Mouse (Mus musculus) kidney, postnatal 4 days (tissue): ENCODE measurements around the gene Prm1.
A peak's percentile ranks its signal among the peaks of the same experiment; 100 is the strongest.
"Not testable (repeated sequence)": the region's sequence is repeated elsewhere in the genome, so short reads cannot be mapped to it uniquely, and the experiment has no call there.

Source experiments
- DNase-seq, 2 experiments: peaks; one replicate each; pipeline ENCODE4 v3.0.0; 2021; ENCODE audit warnings: mixed read lengths in 2 of 2

Gene Prm1

DNA sequence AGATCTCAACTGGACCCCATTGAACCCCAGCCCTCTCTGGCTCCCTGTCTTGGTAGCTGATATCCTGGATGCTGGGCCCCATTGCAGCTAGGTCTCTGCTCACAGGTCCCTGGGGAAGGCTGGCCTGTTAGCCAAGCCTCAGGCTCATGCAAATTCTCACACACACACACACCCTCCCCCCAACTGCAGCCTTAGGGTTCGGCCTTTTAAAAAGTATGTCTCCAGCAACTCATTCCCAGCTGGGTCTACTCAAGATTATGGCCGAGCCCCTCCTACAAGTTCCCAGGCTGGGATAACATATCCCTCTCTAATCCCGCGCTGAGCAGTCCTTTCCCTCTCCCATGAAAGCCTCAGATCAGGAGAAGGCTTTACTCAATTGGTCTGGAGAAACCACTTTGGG is 15.7 kb upstream of the Prm1 start:
- DNase-seq = peak; percentile 38 to 56

GRCm38 (mm10) chr16:10819966-10820365 is 14.3 kb upstream of the Prm1 start:
- no peak for DNase-seq

GRCm38 (mm10) chr16:10818579-10819135 is 13.0 kb upstream of the Prm1 start:
- no peak for DNase-seq

- no peak for DNase-seq
Observed at GRCm38 (mm10) chr16:10814864-10815263, 9.2 kb upstream of the Prm1 start.

- no peak for DNase-seq
Observed at GRCm38 (mm10) chr16:10813726-10814125, 8.1 kb upstream of the Prm1 start.

DNA sequence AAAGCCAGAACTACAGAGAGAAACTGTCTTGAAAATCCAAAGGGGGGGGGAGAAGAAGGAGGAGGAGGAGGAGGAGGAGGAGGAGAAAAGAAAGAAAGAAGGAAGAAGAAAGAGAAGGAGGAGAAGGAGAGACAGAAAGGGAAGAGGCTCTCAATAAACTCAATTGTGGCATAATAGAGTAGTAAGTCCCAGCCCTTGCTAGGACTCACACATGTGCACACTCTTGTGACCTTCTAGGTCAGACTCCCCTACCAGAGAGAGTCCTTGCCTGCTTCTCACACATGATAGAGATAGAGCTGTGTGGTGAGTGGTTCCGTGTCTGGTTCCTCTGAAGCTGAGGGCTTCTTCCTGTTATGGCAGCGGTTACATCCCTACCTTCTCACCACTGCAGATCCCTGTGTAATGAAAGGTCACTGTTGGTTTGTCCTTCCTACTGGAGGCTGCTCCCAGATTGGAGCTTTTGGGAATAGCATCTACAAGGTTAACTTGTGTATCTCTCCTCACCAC is 7.3 kb upstream of the Prm1 start, which contains the start of gene Gm11172:
Gene Gm11172 (plus strand): TSS at position 51 of the 507 bp plus-strand sequence.
- DNase-seq = no peak

- no peak for DNase-seq
Observed at GRCm38 (mm10) chr16:10810376-10810775, 4.7 kb upstream of the Prm1 start.

DNA sequence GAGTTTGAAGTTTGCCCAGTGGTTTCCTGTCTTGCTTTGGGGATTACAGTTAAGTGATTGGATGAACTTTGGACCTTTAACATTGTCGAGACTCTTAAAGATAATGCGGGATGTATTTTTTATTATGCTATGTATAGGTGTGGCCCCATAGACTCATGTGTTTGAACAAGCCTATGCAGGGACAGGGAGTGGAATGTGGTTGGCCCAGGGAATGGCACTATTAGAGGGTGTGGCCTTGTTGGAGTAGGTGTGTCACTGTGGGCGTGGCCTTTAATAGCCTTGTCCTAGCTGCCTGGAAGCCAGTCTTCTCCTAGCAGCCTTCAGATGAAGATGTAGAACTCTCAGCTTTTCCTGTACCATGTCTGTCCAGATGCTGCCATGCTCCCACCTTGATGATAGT is 3.2 kb downstream of the Prm1 start:
- DNase-seq = not testable (repeated sequence)

DNA sequence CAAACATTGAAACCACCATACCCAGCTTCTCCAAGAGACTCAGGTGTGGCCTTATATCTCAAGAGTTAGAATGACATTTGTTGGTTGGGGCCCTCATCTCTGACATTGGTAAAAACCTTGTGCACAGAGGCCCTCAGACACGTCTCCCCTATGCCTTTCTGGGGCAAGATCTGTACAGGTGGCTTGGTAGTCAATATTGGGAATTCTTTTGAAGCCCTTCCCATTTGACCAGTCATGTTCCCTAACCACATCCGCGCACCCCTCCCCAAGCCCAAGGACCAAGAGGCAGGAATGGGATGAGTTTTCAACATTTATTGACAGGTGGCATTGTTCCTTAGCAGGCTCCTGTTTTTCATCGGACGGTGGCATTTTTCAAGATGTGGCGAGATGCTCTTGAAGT is 9.6 kb downstream of the Prm1 start, which contains the start of gene Prm2:
Gene Prm2 (minus strand): TSS at position 101 of the 400 bp plus-strand sequence.
- DNase-seq = no peak

GRCm38 (mm10) chr16:10790702-10791101 is 14.9 kb downstream of the Prm1 start, which contains the start of gene Prm3:
Gene Prm3 (minus strand): TSS chr16:10790914.
- no peak for DNase-seq

DNA sequence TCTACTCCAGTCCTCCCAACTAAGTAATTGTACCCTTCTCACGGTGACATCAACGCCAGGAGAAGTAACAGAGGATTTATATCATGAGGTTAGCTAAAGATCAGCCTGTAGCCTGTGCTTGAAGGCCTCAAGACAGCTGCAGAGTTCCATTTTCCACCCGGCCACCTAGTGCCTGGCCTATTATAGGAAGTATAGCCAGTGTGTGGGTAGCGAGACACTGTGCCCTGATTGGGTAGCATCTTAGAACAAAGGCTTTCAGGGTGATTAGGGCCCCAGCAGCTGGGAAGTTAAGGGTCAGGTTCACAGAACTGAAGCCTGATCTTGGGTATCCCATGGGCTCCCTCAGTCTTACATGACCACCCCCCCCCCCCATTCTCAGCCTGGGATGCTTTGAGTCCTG is 16.8 kb downstream of the Prm1 start:
- DNase-seq = no peak

- DNase-seq = peak in 1 of 2 experiments; percentile 28
Observed at GRCm38 (mm10) chr16:10788271-10788670, 17.4 kb downstream of the Prm1 start, which contains the start of gene Tnp2. Gene Tnp2 (minus strand): TSS chr16:10788660.

DNA sequence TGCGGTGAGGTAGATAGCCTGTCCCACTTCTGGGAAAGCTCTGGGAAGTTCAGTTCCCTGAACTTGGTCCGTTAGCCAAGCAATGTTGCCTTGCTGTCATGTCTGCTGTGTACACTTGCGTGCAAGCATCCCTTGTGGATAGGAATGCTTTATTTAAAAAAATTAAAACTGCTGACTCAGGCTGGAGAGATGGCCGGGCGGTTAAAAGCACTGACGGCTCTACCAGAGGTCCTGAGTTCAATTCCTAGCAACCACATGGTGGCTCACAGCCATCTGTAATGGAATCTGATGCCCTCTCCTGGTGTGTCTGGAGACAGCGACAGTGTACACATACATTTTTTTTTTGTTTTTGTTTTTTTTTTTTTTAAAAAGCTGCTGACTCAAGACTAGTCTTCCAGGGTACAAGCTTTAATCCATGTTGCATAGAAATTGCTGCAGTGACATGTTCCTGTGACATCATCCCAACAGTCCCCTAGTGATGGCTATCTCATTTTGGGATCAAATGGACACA is 18.0 kb downstream of the Prm1 start:
- no peak for DNase-seq

- no peak for DNase-seq
Observed at GRCm38 (mm10) chr16:10786782-10787547, 18.7 kb downstream of the Prm1 start.

GRCm38 (mm10) chr16:10786288-10786687 is 19.4 kb downstream of the Prm1 start:
- DNase-seq = peak; percentile 85 to 92

DNA sequence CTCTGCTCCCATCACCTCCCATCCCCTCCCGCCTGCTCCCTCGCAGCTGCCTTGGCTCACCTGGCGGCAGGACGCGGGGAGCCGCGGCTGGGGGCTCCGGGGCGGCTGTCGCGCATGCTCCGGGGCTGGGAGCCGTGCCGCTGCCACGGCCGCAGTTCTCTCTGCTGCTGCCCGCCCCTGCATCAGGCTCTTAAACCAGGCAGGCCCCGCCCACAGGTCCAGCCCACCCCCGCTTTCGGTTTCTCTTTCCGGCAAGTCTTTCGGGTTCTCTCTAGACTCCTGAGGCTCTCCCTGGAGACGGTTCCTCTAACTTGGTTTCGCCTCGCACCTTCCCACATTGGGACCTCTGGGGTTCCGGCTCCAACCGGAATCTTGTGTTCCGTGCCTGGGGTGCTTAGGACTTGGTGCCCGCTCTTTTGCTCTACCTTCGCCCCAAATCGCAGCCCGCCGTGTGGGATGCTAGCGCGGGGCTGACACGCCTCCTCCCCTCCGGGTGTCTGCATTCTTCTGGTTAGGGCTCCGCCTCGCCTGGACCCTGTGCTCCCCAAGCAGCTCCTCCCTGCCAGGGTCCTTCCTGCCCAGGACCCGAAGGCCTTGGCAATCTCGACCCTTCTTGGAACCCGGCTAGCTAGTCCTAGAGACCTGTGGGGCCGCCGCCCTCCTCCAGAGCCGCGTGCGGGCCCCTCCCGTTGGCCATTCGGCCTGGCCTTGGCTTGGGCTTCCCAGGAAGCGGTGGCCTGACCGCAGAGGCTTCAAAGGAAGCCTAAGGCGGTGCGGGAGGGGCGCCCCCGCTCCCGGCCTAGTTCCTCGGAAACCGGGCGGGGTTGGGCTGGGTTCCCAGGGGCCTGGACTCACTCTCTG is 20.0 kb downstream of the Prm1 start, which contains the start of gene Socs1:
Gene Socs1 (minus strand): TSS at position 166 of the 861 bp plus-strand sequence.
- peak; percentile 94 to 97 for DNase-seq

GRCm38 (mm10) chr16:10784793-10785370 is 20.8 kb downstream of the Prm1 start:
- DNase-seq = peak; percentile 97

DNA sequence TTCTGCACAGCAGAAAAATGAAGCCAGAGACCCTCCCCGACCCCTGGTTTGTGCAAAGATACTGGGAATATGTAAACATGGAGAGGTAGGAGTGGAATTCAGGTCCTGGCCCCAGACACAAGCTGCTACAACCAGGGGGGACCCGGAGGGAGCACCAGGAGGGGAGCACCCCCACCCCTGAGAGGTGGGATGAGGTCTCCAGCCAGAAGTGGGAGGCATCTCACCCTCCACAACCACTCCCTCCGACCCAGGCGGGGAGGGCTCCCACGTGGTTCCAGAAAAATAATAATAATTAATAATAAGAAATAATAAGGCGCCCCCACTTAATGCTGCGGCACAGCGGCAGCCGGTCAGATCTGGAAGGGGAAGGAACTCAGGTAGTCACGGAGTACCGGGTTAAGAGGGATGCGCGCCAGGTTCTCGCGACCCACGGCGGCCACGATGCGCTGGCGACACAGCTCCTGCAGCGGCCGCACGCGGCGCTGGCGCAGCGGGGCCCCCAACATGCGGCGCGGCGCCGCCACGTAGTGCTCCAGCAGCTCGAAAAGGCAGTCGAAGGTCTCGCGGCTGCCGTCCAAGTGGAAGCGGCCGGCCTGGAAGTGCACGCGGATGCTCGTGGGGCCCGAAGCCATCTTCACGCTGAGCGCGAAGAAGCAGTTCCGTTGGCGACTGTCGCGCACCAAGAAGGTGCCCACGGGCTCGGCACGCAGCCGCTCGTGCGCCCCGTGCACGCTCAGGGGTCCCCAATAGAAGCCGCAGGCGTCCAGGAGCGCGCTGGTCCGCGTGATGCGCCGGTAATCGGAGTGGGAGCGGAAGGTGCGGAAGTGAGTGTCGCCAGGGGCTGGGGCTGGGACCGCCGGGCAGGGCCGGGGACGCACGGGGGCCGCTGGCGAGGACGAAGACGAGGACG is 21.5 kb downstream of the Prm1 start:
- peak; percentile 64 to 78 for DNase-seq

DNA sequence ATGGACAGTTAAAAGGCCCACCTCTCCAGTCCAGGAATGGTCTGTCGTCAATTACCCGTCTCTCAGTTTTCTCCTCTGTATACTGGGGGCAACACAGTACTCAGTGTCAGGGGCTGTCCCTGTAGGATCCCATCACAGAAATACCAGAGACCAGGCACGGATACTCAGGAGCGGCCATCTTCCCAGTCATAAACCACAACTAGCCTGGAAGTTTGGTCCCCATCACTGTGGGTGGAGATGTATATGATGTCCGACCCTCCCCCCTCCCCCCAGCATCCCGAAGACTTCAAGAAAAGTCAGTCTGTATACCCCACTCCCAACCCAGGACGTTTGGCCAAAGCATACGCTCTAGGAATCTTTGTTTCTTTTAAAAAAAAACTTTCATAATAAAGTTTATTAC is 22.2 kb downstream of the Prm1 start:
- DNase-seq = no peak

DNA sequence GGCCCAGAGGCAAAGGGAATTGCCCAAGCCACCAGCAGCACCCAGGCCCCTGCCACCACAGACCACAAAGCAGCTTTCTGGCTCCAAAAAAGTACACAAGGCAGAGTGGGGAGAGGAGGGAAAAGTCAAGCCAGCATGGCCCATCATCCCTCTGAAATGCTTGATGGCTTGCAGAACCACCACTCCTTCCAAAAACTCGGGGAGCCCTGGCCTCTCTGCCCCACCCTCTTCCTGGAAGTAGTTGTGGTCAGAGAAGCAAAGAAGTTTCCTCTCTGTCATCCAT is 22.5 kb downstream of the Prm1 start:
- DNase-seq = no peak

DNA sequence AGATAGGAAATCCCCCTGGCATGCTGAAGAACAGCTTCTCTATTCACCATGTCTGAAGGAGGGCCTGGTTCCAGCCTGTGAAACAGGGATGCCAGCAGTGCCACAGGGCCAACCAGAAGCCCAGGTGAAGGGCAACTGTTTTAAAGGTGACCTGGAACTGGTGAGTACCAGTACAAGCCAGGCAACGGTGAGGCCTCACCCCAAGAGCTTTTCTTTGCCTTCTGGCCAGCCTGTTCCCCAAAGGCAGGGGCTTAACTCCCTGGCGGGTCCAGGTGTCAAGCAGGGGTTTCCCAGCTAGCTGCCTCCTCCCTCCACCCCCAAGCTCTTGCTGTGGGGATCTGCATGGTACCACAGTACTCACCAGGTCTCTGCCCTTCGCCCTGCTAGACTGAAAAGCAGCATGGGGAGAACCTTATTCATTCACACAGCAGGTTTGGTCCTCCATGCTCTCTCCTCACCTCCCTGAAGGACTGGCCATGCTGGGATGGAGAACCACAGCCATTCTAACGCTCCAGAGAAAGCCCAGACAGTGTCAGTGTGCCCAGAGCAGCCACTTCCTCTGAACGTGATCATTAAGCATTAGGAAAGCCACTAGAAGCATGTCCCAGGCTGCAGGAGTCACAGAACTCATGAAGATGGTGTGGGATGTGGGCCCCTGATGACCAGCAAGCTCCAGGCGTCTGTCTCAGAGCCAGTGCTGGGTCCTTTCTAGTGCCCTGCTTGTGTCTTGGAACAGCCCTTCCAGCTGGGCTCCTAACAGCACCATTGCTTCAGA is 23.1 kb downstream of the Prm1 start:
- DNase-seq = no peak
